Mouse (Mus musculus) thymus, adult 2 months (tissue): ENCODE data around the gene Olfr283.

ENCODE experiments used
- CTCF ChIP-seq: fragments of 200-500 bp; IDR thresholded peaks from 2 replicates; pipeline ENCODE4 v1.5.1; 2012; ENCODE audit warnings: mild to moderate bottlenecking, control low read depth, low read length, moderate library complexity, borderline replicate concordance; ENCODE audit not compliant: control insufficient read depth, poor library complexity, insufficient read depth; ENCODE audit errors: extremely low read depth
- POLR2A ChIP-seq: fragments of 200-500 bp; IDR thresholded peaks from 2 replicates; pipeline ENCODE4 v1.6.1; 2012; ENCODE audit warnings: mild to moderate bottlenecking, low read length, control low read depth, moderate library complexity; ENCODE audit not compliant: control insufficient read depth, poor library complexity, insufficient read depth; ENCODE audit errors: extremely low read depth

GRCm38 (mm10) chr15:98340887-98341286 is 39.9 kb downstream of the Olfr283 start, which contains the start of gene Olfr284:
- TF ChIP-seq CTCF, result no peak
- no peak for TF ChIP-seq POLR2A
